Mouse (Mus musculus): ENCODE results near the gene Unc5c.

GRCm38 (mm10) chr3:141792106-141792505, 327.1 kb downstream of the Unc5c start:
- no peak for TF ChIP-seq CTCF (IDR thresholded peaks at IDR 0.05; ENCODE audit: low read depth)
- no peak for TF ChIP-seq EP300 (IDR thresholded peaks at IDR 0.05; ENCODE audit: low read depth)
